Mouse (Mus musculus): ENCODE measurements around the gene Zfp574. TPM values are rescaled to one million over a fixed set of nuclear protein-coding genes. Genes with fewer than 3 reads are reported as not detected.

Gene Zfp574
- 22.8 and 23.1 TPM in 2 replicates for polyA plus RNA-seq (2014; fragmentation: Nextera tagmentation; extraction: Ambion mirVana)

DNA sequence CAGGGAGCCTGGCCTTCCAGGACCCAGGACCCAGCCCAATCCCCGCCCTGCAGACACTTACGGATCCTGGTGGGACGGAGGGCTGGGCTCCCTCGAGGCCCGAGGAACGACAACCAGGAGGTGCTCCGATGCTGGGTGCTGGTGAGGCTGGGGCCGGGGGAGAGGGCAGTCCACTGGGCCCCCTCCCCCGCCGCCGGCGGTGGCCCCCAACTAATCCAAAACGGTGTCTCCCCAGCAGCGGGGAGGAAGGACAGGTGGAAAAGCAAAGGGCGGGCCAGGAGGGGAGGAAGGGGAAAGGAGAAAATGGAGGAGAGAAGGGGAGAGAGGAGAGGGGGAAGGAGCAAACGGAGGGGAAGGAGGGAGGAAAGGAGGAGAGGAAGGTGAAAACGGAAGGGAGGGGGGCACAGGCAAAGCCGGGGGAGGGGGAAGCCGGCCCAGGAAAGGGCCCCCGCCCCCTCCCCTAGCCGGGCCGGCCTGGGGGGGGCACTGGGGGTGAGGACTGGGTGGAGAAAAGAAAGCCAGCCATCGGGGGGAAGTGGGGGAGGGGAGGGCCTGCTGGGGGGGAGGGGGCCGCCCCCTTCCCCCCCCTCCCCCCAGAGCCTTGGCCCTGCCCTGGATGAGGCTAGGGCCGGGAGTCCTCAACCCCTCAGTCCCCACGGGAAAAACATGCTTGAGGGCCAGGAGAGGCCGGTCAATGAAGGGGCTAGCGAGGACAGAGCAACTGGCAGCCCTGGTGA is at the start of gene Zfp574, which contains the start of gene Grik5:
Gene Zfp574, plus strand, starts transcription at position 589 of the 737 bp plus-strand sequence.
Gene Grik5, minus strand, starts transcription at position 368 of the 737 bp plus-strand sequence.
- ATAC-seq (replicated peaks; ENCODE audit: low FRiP score): no peak
- WGBS: 4% methylated on average over 27 of the region's 28 CpGs
- Histone ChIP-seq H3K4me1 (replicated peaks; ENCODE audit: control insufficient read depth, insufficient read depth, low read length) (peaks cover 32% of the 10 kb centered on the region), H3K27me3 (replicated peaks; ENCODE audit: control insufficient read depth, insufficient read depth, low read length) (no peaks in the 10 kb centered on the region), H3K27ac (ENCODE audit: low read depth, low read length) (peak within 1 kb of the TSS; percentile 70), H3K36me3 (ENCODE audit: control insufficient read depth, insufficient read depth, low read length) (peaks cover 8% of the 10 kb centered on the region), H3K9ac (ENCODE audit: low read depth, low read length) (peak within 1 kb of the TSS; percentile 78), H3K9me3 (ENCODE audit: control insufficient read depth, low read length) (no peaks in the 10 kb centered on the region), H3K4me2 (peak within 1 kb of the TSS; percentile 96), H3K4me3 (ENCODE audit: low read depth, low read length) (peak within 1 kb of the TSS; percentile 68)
- no peak for DNase-seq (ENCODE audit: low spot score)

GRCm38 (mm10) chr7:25025855-25026439 is 46.4 kb upstream of the Zfp574 start:
- ATAC-seq (replicated peaks; ENCODE audit: low FRiP score) (no peak), DNase-seq (ENCODE audit: low spot score) (no peak)
- Histone ChIP-seq H3K4me2 (no peak overlapping the region), H3K36me3 (ENCODE audit: control insufficient read depth, insufficient read depth, low read length) (peaks cover 6% of the 10 kb centered on the region; the same call in 1 of the 2 replicates), H3K27me3 (replicated peaks; ENCODE audit: control insufficient read depth, insufficient read depth, low read length) (no peaks in the 10 kb centered on the region), H3K4me1 (replicated peaks; ENCODE audit: control insufficient read depth, insufficient read depth, low read length) (no peaks in the 10 kb centered on the region), H3K9ac (ENCODE audit: low read depth, low read length) (no peak overlapping the region), H3K27ac (ENCODE audit: low read depth, low read length) (no peak overlapping the region; the same call in 1 of the 2 replicates), H3K4me3 (ENCODE audit: low read depth, low read length) (no peak overlapping the region), H3K9me3 (ENCODE audit: control insufficient read depth, low read length) (no peaks in the 10 kb centered on the region)
- WGBS: 57% methylated on average over 10 of the region's 10 CpGs

DNA sequence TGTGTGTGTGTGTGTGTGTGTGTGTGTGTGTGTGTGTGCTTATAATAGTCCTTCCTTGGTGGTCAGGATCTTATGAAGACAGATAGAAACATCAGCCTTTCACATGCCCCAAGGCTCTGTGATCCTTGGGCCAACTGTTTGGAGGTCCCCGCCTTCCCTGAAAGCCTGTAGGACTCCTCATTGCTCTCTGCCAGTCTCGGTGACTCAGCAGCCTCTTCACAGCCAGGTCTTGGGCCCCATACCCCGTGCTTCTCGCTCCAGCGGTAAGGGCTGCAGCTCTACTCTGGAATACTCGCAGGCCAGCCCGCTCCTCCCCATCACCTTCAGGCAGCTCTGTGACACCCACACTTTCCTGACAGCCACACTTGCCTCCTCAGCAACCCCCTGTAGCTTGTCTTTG is 45.9 kb upstream of the Zfp574 start:
- DNase-seq (ENCODE audit: low spot score): no peak
- Histone ChIP-seq H3K9me3 (ENCODE audit: control insufficient read depth, low read length) (no peaks in the 10 kb centered on the region), H3K27ac (ENCODE audit: low read depth, low read length) (no peak overlapping the region), H3K36me3 (ENCODE audit: control insufficient read depth, insufficient read depth, low read length) (peaks cover 5% of the 10 kb centered on the region; the same call in 1 of the 2 replicates), H3K27me3 (replicated peaks; ENCODE audit: control insufficient read depth, insufficient read depth, low read length) (no peaks in the 10 kb centered on the region), H3K4me1 (replicated peaks; ENCODE audit: control insufficient read depth, insufficient read depth, low read length) (no peaks in the 10 kb centered on the region), H3K4me3 (ENCODE audit: low read depth, low read length) (no peak overlapping the region), H3K9ac (ENCODE audit: low read depth, low read length) (no peak overlapping the region), H3K4me2 (no peak overlapping the region)
- 45% methylated on average over 7 of the region's 7 CpGs for WGBS
- no peak for ATAC-seq (replicated peaks; ENCODE audit: low FRiP score)

DNA sequence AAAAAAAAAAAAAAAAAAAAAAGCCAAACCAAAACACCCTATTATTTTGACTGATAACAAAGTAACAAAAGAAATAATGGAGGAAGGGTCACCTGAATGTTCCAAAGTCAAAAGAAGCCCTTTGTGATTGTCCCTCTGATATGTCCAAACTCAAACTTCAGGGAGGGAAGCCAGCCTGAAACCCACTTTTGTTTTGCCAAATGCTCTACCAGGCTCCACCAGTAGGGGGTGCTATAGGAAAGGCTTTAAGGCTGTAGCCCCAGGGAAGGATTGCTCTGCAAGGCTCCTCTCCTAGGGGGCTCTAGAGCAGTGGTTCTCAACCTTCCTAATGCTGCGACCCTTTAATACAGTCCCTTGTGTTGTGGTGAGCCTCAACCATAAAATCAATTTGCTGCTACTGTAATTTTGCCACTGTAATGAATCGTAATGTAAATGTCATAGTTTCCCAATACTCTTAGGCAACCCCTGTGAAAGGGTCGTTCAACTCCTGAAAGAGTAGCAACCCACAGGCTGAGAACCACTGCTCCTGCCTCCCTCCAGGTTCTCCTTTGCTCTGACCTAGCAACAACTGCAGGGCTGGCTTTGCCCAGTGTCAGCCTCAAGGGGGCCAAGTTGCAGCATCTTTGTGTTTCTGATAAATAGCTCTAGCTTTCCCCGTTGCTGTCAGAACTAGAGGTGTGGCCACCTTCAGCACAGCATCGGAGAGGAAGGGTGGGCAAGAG is 42.2 kb upstream of the Zfp574 start:
- Histone ChIP-seq H3K9me3 (ENCODE audit: control insufficient read depth, low read length) (no peaks in the 10 kb centered on the region), H3K4me2 (no peak overlapping the region), H3K36me3 (ENCODE audit: control insufficient read depth, insufficient read depth, low read length) (peaks cover 2% of the 10 kb centered on the region; the same call in 1 of the 2 replicates), H3K27ac (ENCODE audit: low read depth, low read length) (no peak overlapping the region), H3K4me1 (replicated peaks; ENCODE audit: control insufficient read depth, insufficient read depth, low read length) (no peaks in the 10 kb centered on the region), H3K9ac (ENCODE audit: low read depth, low read length) (no peak overlapping the region), H3K4me3 (ENCODE audit: low read depth, low read length) (no peak overlapping the region), H3K27me3 (replicated peaks; ENCODE audit: control insufficient read depth, insufficient read depth, low read length) (no peaks in the 10 kb centered on the region)
- WGBS: 43% methylated on average over 5 of the region's 5 CpGs
- DNase-seq (ENCODE audit: low spot score): peak; percentile 71
- ATAC-seq (replicated peaks; ENCODE audit: low FRiP score): no peak; the same call in 1 of the 2 replicates

DNA sequence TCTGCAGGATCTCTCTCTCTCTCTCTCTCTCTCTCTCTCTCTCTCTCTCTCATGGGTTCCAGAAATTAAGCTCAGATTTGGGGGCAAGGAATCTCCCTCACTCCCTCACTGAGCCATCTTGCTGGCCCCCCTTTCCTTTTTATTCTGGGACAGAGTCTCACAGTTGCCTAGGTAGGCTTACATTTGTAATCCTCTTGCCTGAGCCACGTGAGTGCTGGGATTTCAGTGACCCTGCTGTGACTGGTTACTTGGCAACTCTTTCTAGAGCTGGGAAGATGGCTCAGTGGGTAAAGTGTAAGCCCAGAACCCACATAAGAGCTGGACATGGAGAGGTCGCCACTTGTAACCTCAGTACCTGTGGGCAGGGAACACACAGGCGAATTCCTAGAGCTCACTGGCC is 40.8 kb upstream of the Zfp574 start:
- Histone ChIP-seq H3K9ac (ENCODE audit: low read depth, low read length) (no peak overlapping the region), H3K27me3 (replicated peaks; ENCODE audit: control insufficient read depth, insufficient read depth, low read length) (no peaks in the 10 kb centered on the region), H3K9me3 (ENCODE audit: control insufficient read depth, low read length) (no peaks in the 10 kb centered on the region), H3K36me3 (ENCODE audit: control insufficient read depth, insufficient read depth, low read length) (peaks cover 5% of the 10 kb centered on the region; the same call in 1 of the 2 replicates), H3K27ac (ENCODE audit: low read depth, low read length) (no peak overlapping the region), H3K4me2 (no peak overlapping the region), H3K4me3 (ENCODE audit: low read depth, low read length) (no peak overlapping the region), H3K4me1 (replicated peaks; ENCODE audit: control insufficient read depth, insufficient read depth, low read length) (no peaks in the 10 kb centered on the region)
- DNase-seq (ENCODE audit: low spot score): no peak
- 61% methylated on average over 3 of the region's 3 CpGs for WGBS
- no peak for ATAC-seq (replicated peaks; ENCODE audit: low FRiP score)

DNA sequence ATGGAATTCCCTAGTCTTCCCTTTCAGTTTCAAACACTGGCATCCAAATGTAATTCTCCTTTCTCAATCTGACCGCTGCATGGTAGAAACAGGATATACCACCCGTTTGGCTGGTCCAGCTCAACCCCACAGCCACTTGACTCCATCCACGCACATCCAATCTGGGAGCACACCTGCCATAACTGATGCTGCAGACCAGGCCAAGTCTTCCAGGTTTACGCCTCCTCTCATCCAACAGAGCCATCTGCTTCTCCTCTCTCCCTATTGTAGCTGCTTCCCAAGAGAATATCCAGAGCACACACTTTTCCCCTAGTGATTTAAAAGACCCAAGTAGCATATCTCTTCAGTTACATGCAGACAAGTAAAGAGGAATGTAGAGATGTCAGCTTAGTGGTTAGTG is 37.6 kb upstream of the Zfp574 start:
- Histone ChIP-seq H3K27me3 (replicated peaks; ENCODE audit: control insufficient read depth, insufficient read depth, low read length) (no peaks in the 10 kb centered on the region), H3K4me3 (ENCODE audit: low read depth, low read length) (no peak overlapping the region), H3K4me1 (replicated peaks; ENCODE audit: control insufficient read depth, insufficient read depth, low read length) (no peaks in the 10 kb centered on the region), H3K9ac (ENCODE audit: low read depth, low read length) (no peak overlapping the region), H3K27ac (ENCODE audit: low read depth, low read length) (no peak overlapping the region), H3K36me3 (ENCODE audit: control insufficient read depth, insufficient read depth, low read length) (peaks cover 7% of the 10 kb centered on the region; the same call in 1 of the 2 replicates), H3K9me3 (ENCODE audit: control insufficient read depth, low read length) (no peaks in the 10 kb centered on the region), H3K4me2 (no peak overlapping the region)
- ATAC-seq (replicated peaks; ENCODE audit: low FRiP score) (no peak), DNase-seq (ENCODE audit: low spot score) (no peak)
- 80% methylated on average over 4 of the region's 4 CpGs for WGBS

GRCm38 (mm10) chr7:25035916-25036315 is 36.5 kb upstream of the Zfp574 start:
- Histone ChIP-seq H3K4me1 (replicated peaks; ENCODE audit: control insufficient read depth, insufficient read depth, low read length) (no peaks in the 10 kb centered on the region), H3K4me2 (no peak overlapping the region), H3K4me3 (ENCODE audit: low read depth, low read length) (no peak overlapping the region), H3K36me3 (ENCODE audit: control insufficient read depth, insufficient read depth, low read length) (peaks cover 9% of the 10 kb centered on the region; the same call in 1 of the 2 replicates), H3K27ac (ENCODE audit: low read depth, low read length) (no peak overlapping the region), H3K27me3 (replicated peaks; ENCODE audit: control insufficient read depth, insufficient read depth, low read length) (no peaks in the 10 kb centered on the region), H3K9me3 (ENCODE audit: control insufficient read depth, low read length) (no peaks in the 10 kb centered on the region), H3K9ac (ENCODE audit: low read depth, low read length) (no peak overlapping the region)
- 50% methylated on average over 7 of the region's 7 CpGs for WGBS
- DNase-seq (ENCODE audit: low spot score) (peak; percentile 64), ATAC-seq (replicated peaks; ENCODE audit: low FRiP score) (no peak)

DNA sequence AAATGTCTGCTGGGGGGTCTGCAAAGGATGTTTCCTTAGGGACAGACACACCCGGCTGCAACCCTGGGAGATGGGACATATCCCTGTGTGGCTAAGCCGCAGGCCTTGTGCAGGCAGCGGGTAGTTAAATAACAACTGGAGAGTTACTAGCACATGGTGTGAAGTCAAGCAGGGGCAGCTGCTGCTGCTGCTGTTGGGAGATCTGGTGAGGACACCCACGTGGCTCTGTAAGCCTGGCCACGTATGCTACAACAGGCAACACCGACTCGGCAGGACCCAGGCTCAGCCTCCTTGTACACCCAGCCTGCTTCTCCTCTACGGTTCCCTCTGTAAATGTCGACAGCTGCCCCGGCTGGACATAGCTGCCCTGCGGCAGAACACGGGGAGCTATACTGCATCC is 30.4 kb upstream of the Zfp574 start:
- peaks cover 15% of the 10 kb centered on the region; the same call in 1 of the 2 replicates for H3K36me3 ChIP-seq (ENCODE audit: control insufficient read depth, insufficient read depth, low read length)
- no peak overlapping the region for H3K4me2 ChIP-seq
- no peak overlapping the region for H3K27ac ChIP-seq (ENCODE audit: low read depth, low read length)
- H3K4me1 ChIP-seq (replicated peaks; ENCODE audit: control insufficient read depth, insufficient read depth, low read length): no peaks in the 10 kb centered on the region
- no peak overlapping the region for H3K4me3 ChIP-seq (ENCODE audit: low read depth, low read length)
- H3K9me3 ChIP-seq (ENCODE audit: control insufficient read depth, low read length): no peaks in the 10 kb centered on the region
- DNase-seq (ENCODE audit: low spot score): no peak
- no peaks in the 10 kb centered on the region for H3K27me3 ChIP-seq (replicated peaks; ENCODE audit: control insufficient read depth, insufficient read depth, low read length)
- WGBS: 84% methylated on average over 12 of the region's 12 CpGs
- H3K9ac ChIP-seq (ENCODE audit: low read depth, low read length): no peak overlapping the region
- ATAC-seq (replicated peaks; ENCODE audit: low FRiP score): no peak

All from liver, embryonic 11.5 days (tissue).